Mouse (Mus musculus) liver, embryonic 11.5 days (tissue): ENCODE data around the gene Fam104a. TPM values are rescaled to one million over a fixed set of nuclear protein-coding genes. Genes with fewer than 3 reads are reported as not detected.
A peak's percentile ranks its signal among the peaks of the same experiment; 100 is the strongest.

Experiments
- ATAC-seq: fragments of 200-750 bp; cut with Nextera tagmentation; replicated peaks from 2 replicates; pipeline ENCODE4 v1.8.0; 2017; ENCODE audit warnings: moderate number of reproducible peaks, mild to moderate bottlenecking, moderate TSS enrichment, moderate library complexity; ENCODE audit not compliant: low FRiP score
- DNase-seq: peaks from one replicate; pipeline ENCODE4 v3.0.0-alpha.2; 2017; ENCODE audit warnings: low spot score
- H3K27ac ChIP-seq: fragments of 300-500 bp; sonication (generic); 2 replicates; pipeline ENCODE4 v1.5.1; 2014; ENCODE audit warnings: mild to moderate bottlenecking, low read depth, low read length, control low read depth
- H3K27me3 ChIP-seq: fragments of 300-500 bp; sonication (generic); replicated peaks from 2 replicates; pipeline ENCODE4 v1.6.1; 2014; ENCODE audit warnings: low read length, mixed read lengths; ENCODE audit not compliant: control insufficient read depth, insufficient read depth
- H3K36me3 ChIP-seq: fragments of 300-500 bp; sonication (generic); 2 replicates; pipeline ENCODE4 v1.6.1; 2014; ENCODE audit warnings: mild to moderate bottlenecking, low read length, moderate library complexity, mixed read lengths; ENCODE audit not compliant: control insufficient read depth, insufficient read depth
- H3K4me1 ChIP-seq: fragments of 300-500 bp; sonication (generic); replicated peaks from 2 replicates; pipeline ENCODE4 v1.6.1; 2014; ENCODE audit warnings: low read length, mixed read lengths; ENCODE audit not compliant: control insufficient read depth, insufficient read depth
- H3K4me2 ChIP-seq: fragments of 300-500 bp; sonication (generic); 2 replicates; pipeline ENCODE4 v1.6.1; 2014; ENCODE audit warnings: mild to moderate bottlenecking, control low read depth, moderate library complexity
- H3K4me3 ChIP-seq: fragments of 300-500 bp; sonication (generic); 2 replicates; pipeline ENCODE4 v1.5.1; 2014; ENCODE audit warnings: low read depth, low read length, control low read depth
- H3K9ac ChIP-seq: fragments of 300-500 bp; sonication (generic); 2 replicates; pipeline ENCODE4 v1.6.1; 2014; ENCODE audit warnings: low read depth, low read length, control low read depth
- H3K9me3 ChIP-seq: fragments of 300-500 bp; sonication (generic); 2 replicates; pipeline ENCODE4 v1.6.1; 2016; ENCODE audit warnings: low read length, inconsistent platforms, mixed read lengths; ENCODE audit not compliant: control insufficient read depth
- WGBS: fragments of 180-500 bp; shearing (Covaris S2); extraction: QIAGEN DNeasy Blood & Tissue Kit; methylation state at CpG from one replicate; pipeline ENCODE4 v1.1.7; 2014; 5-methylcytosine and 5-hydroxymethylcytosine counted together
- polyA plus RNA-seq: library from polyadenylated mRNA; unstranded; fragments of >200 nt; fragmentation: Nextera tagmentation; extraction: Ambion mirVana; gene quantifications from 2 replicates; pipeline ENCODE4 v1.2.1, GENCODE M21; 2014

Gene Fam104a
- polyA plus RNA-seq, 1 experiment from 2014 or later = 62.3 TPM

DNA sequence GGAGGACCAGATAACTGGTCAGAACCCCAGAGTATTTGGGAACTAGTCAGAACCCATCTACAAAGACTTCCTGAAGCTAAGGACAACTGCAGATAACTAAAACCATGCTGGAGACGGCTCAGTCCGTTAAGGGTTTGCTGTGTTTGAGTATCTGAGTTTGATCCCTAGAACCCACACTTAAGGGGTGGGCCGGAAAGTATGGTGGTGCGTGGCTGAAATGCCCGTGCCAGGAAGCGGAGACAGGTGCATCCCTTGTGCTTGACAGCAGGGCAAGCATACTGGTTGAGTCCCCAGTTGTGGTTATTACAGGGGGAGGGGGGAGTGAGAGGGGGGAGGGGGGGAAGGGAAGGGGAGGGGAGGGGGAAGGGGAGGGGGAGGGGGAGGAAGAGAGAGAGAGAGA, 69.5 kb downstream of the Fam104a start:
- Histone ChIP-seq H3K27ac (no peak overlapping the region), H3K36me3 (no peaks in the 10 kb centered on the region), H3K4me3 (no peak overlapping the region), H3K4me2 (no peak overlapping the region), H3K4me1 (peaks cover 13% of the 10 kb centered on the region), H3K27me3 (peaks cover 17% of the 10 kb centered on the region), H3K9ac (no peak overlapping the region), H3K9me3 (no peaks in the 10 kb centered on the region)
- no peak for ATAC-seq
- 37% methylated on average over 6 of the region's 6 CpGs for WGBS
- DNase-seq = no peak

GRCm38 (mm10) chr11:113611664-113612611, 72.0 kb downstream of the Fam104a start:
- Histone ChIP-seq H3K27ac (peak overlapping the region; percentile 9; the same call in 1 of the 2 replicates), H3K9ac (no peak overlapping the region), H3K4me1 (peaks cover 8% of the 10 kb centered on the region), H3K4me3 (no peak overlapping the region), H3K9me3 (no peaks in the 10 kb centered on the region), H3K36me3 (no peaks in the 10 kb centered on the region), H3K27me3 (no peaks in the 10 kb centered on the region), H3K4me2 (peak overlapping the region; percentile 32)
- 19% methylated on average over 24 of the region's 24 CpGs for WGBS
- ATAC-seq = no peak; the same call in 1 of the 2 replicates
- peak; percentile 51 for DNase-seq

Other genes starting within 250 kb of the Fam104a start
- gene Sstr2, start 64.8 kb downstream of the Fam104a start, polyA plus RNA-seq = 2.2 and 2.7 TPM in 2 replicates
- gene Cog1, start 35.0 kb downstream of the Fam104a start, polyA plus RNA-seq = 24.0 and 24.7 TPM in 2 replicates
- gene Slc39a11, start 34.1 kb downstream of the Fam104a start, polyA plus RNA-seq = 20.9 TPM in 2 replicates
- gene D11Wsu47e, start 257 bp upstream of the Fam104a start, polyA plus RNA-seq = 22.4 and 22.9 TPM in 2 replicates
- gene Cpsf4l, start 25.9 kb upstream of the Fam104a start, polyA plus RNA-seq = 0.18 and 0.29 TPM in 2 replicates
- 26.0 and 29.5 TPM in 2 replicates for gene Cdc42ep4, start 67.7 kb upstream of the Fam104a start, polyA plus RNA-seq